Mouse (Mus musculus) stomach, postnatal 0 days (tissue): ENCODE data around the gene Wdr61.

Experiments
- CTCF ChIP-seq: IDR thresholded peaks from 2 replicates; pipeline ENCODE4 v1.5.1; 2016; ENCODE audit warnings: antibody characterized with exemption, low read depth, mild to moderate bottlenecking, moderate library complexity
- EP300 ChIP-seq: optimal IDR thresholded peaks from 2 replicates; pipeline ENCODE3; 2016; ENCODE audit warnings: antibody characterized with exemption

GRCm38 (mm10) chr9:54704361-54704760 lies 30.0 kb downstream of the Wdr61 start:
- TF ChIP-seq CTCF (no peak), EP300 (no peak)
